Mouse (Mus musculus) left cerebral cortex, postnatal 14 days (tissue): ENCODE data around the gene Gramd1b. TPM values are rescaled to one million over a fixed set of nuclear protein-coding genes. Genes with fewer than 3 reads are reported as not detected.

Experiments used
- DNase-seq, 2 experiments: peaks; one replicate each; pipeline ENCODE4 v3.0.0; 2021 to 2022; ENCODE audit warnings: low spot score in 2 of 2, mixed read lengths in 1 of 2
- intact Hi-C: fragments of 180-260 bp; cut with DNase I; formaldehyde crosslinking; loops from one replicate; pipeline ENCODE4 v1.15.1; 2025
- total RNA-seq, 2 experiments: library from RNA; stranded (reverse); gene quantifications; 2 replicates each; pipeline ENCODE4 v1.2.3; 2021

Gene Gramd1b
- total RNA-seq, 2 experiments from 2014 or later, result 155 to 181 TPM

- DNase-seq, result peak; percentile 84 to 92
- intact Hi-C loops, result no loop called here
These were observed 261.9 kb downstream of the Gramd1b start, which contains the start of gene Scn3b for GRCm38 (mm10) chr9:40269103-40269861. Gene Scn3b, plus strand, starts transcription at chr9:40269217.

GRCm38 (mm10) chr9:40268748-40269102 lies 262.5 kb downstream of the Gramd1b start:
- intact Hi-C loops, result no loop called here
- no peak for DNase-seq

GRCm38 (mm10) chr9:40268040-40268747 lies 263.0 kb downstream of the Gramd1b start:
- intact Hi-C loops, result no loop called here
- no peak for DNase-seq

- DNase-seq, result no peak
- intact Hi-C loops, result no loop called here
These were observed 267.3 kb downstream of the Gramd1b start for GRCm38 (mm10) chr9:40263874-40264273.

- no peak for DNase-seq
- intact Hi-C loops, result no loop called here
These were observed 278.7 kb downstream of the Gramd1b start for GRCm38 (mm10) chr9:40252459-40252858.

- DNase-seq, result no peak
- intact Hi-C loops, result no loop called here
These were observed 282.1 kb downstream of the Gramd1b start for GRCm38 (mm10) chr9:40249106-40249505.

GRCm38 (mm10) chr9:40246702-40247101 lies 284.5 kb downstream of the Gramd1b start:
- intact Hi-C loops, result no loop called here

GRCm38 (mm10) chr9:40245974-40246665 lies 285.1 kb downstream of the Gramd1b start:
- intact Hi-C loops, result no loop called here

More at GRCm38 (mm10) chr9:40246702-40247101, 284.5 kb downstream of the Gramd1b start:
- DNase-seq, result no peak

GRCm38 (mm10) chr9:40245466-40245865 lies 285.7 kb downstream of the Gramd1b start:
- intact Hi-C loops, result no loop called here
- no peak for DNase-seq

More at GRCm38 (mm10) chr9:40245974-40246665, 285.1 kb downstream of the Gramd1b start:
- peak in 1 of 2 experiments; percentile 28 for DNase-seq

Other genes starting within 250 kb of the Gramd1b start
- not detected for gene Gm21915, start 139.2 kb upstream of the Gramd1b start, total RNA-seq
- gene Clmp, start 154.6 kb upstream of the Gramd1b start, total RNA-seq, result 10 to 100 TPM; 29.8 to 30.2 TPM